Mouse (Mus musculus) MEL (cell line): ENCODE data around the gene Tenm3.

Source experiments
- CTCF ChIP-seq, 3 experiments: IDR thresholded peaks in 2 of 3; conservative IDR thresholded peaks in 1 of 3; 2 replicates each; pipeline ENCODE4 v1.5.1; 2011 to 2012; ENCODE audit warnings: low read length in 3 of 3, low read depth in 2 of 3, mild to moderate bottlenecking in 2 of 3, improper control_type of control experiment in 1 of 3, inconsistent platforms in 1 of 3, mixed read lengths in 1 of 3, moderate library complexity in 1 of 3; ENCODE audit not compliant: control insufficient read depth in 1 of 3, insufficient read depth in 1 of 3, poor library complexity in 1 of 3, severe bottlenecking in 1 of 3
- RCOR1 ChIP-seq: IDR thresholded peaks from 2 replicates; pipeline ENCODE4 v1.6.1; 2012; ENCODE audit warnings: low read depth, mild to moderate bottlenecking, inconsistent platforms, low read length, improper control_type of control experiment
- USF1 ChIP-seq: IDR thresholded peaks from 2 replicates; pipeline ENCODE4 v1.6.1; 2014; ENCODE audit warnings: low read depth, mild to moderate bottlenecking, inconsistent platforms, low read length, improper control_type of control experiment, moderate library complexity

- no peak for TF ChIP-seq USF1
- TF ChIP-seq RCOR1 = no peak
- TF ChIP-seq CTCF (IDR thresholded peaks at IDR 0.05 in 2 of 3, conservative IDR thresholded peaks at IDR 0.05 in 1 of 3; ENCODE audit: control insufficient read depth in 1 of 3, insufficient read depth in 1 of 3, low read depth in 2 of 3, low read length in 3 of 3, poor library complexity in 1 of 3, severe bottlenecking in 1 of 3) = no peak
Measured at GRCm38 (mm10) chr8:48449625-48450024, 394.1 kb downstream of the Tenm3 start.
